Mouse (Mus musculus) testis, adult 2 months (tissue): Measurements from ENCODE around the gene Poc1b.

Experiments
- CTCF ChIP-seq: fragments of 200-500 bp; IDR thresholded peaks from 2 replicates; pipeline ENCODE4 v1.5.1; 2012; ENCODE audit warnings: low read depth, mild to moderate bottlenecking, inconsistent platforms, low read length, moderate library complexity; ENCODE audit not compliant: control insufficient read depth, insufficient read depth, insufficient replicate concordance
- POLR2A ChIP-seq: fragments of 200-500 bp; IDR thresholded peaks from 2 replicates; pipeline ENCODE4 v1.6.1; 2012; ENCODE audit warnings: low read depth, mild to moderate bottlenecking, inconsistent platforms, low read length, moderate library complexity; ENCODE audit not compliant: control insufficient read depth

DNA sequence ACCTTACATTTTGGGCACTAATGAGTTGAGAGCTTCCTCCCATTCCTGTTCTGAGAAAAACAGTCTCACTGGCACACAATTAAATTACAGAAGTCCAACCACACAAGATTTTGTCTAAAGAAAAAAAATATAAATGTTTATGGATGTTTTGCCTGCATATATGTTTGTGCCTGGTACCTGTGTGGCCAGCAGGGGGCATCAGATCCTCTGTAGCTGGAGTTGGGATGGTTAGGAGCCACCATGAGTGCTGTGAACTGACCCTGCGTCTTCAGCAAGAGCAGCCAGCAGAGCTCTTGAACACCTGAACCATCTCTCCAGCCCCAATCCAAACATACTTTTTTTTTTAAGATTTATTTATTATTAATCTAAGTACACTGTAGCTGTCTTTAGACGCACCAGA, 71.3 kb downstream of the Poc1b start:
- TF ChIP-seq CTCF (no peak), POLR2A (no peak)
